Mouse (Mus musculus) bone marrow macrophage, adult 2 months (primary cell): ENCODE data around the gene Rxra. TPM values are rescaled to one million over a fixed set of nuclear protein-coding genes. Genes with fewer than 3 reads are reported as not detected.

Experiments
- H3K27ac ChIP-seq: 2 replicates; pipeline ENCODE4 v1.5.1; 2012; ENCODE audit warnings: low read depth, low read length; ENCODE audit not compliant: insufficient read depth
- H3K4me1 ChIP-seq: 2 replicates; pipeline ENCODE4 v1.6.1; 2012; ENCODE audit warnings: low read length; ENCODE audit not compliant: control insufficient read depth, insufficient read depth
- H3K4me3 ChIP-seq: 2 replicates; pipeline ENCODE4 v1.5.1; 2012; ENCODE audit warnings: mild to moderate bottlenecking, low read length, moderate library complexity; ENCODE audit not compliant: insufficient read depth
- CTCF ChIP-seq: IDR thresholded peaks from 2 replicates; pipeline ENCODE4 v1.5.1; 2012; ENCODE audit warnings: low read depth, mild to moderate bottlenecking, low read length, moderate library complexity
- POLR2A ChIP-seq: IDR thresholded peaks from 2 replicates; pipeline ENCODE4 v1.6.1; 2012; ENCODE audit warnings: mild to moderate bottlenecking, low read depth, low read length, borderline replicate concordance
- polyA plus RNA-seq: library from polyadenylated mRNA; stranded (reverse); fragments of >200 nt; gene quantifications from 2 replicates; pipeline ENCODE4 v1.2.4, GENCODE M21; 2012; ENCODE audit not compliant: missing spikeins, insufficient read depth, insufficient read length

Gene Rxra
- polyA plus RNA-seq, 1 experiment = 39.7 TPM

GRCm38 (mm10) chr2:27762509-27762908, 86.3 kb downstream of the Rxra start:
- no peak for TF ChIP-seq POLR2A
- no peak for TF ChIP-seq CTCF
- Histone ChIP-seq H3K27ac (peak overlapping the region; percentile 44), H3K4me3 (no peak overlapping the region), H3K4me1 (peaks cover 56% of the 10 kb centered on the region)

GRCm38 (mm10) chr2:27762920-27763780, 86.9 kb downstream of the Rxra start:
- peak overlapping the region; percentile 44 for H3K27ac ChIP-seq

GRCm38 (mm10) chr2:27764256-27764936, 88.2 kb downstream of the Rxra start:
- H3K4me3 ChIP-seq = no peak overlapping the region

More at GRCm38 (mm10) chr2:27762920-27763780, 86.9 kb downstream of the Rxra start:
- no peak overlapping the region for H3K4me3 ChIP-seq
- TF ChIP-seq POLR2A (no peak), CTCF (no peak)
- peaks cover 55% of the 10 kb centered on the region for H3K4me1 ChIP-seq

GRCm38 (mm10) chr2:27764937-27765319, 88.7 kb downstream of the Rxra start:
- TF ChIP-seq CTCF = peak; percentile 72
- TF ChIP-seq POLR2A = 0 out of 2 replicates have a peak, but pooled peaks have one; percentile 33
- Histone ChIP-seq H3K4me3 (no peak overlapping the region), H3K27ac (no peak overlapping the region), H3K4me1 (peaks cover 42% of the 10 kb centered on the region)

More at GRCm38 (mm10) chr2:27764256-27764936, 88.2 kb downstream of the Rxra start:
- H3K27ac ChIP-seq = no peak overlapping the region
- peaks cover 46% of the 10 kb centered on the region for H3K4me1 ChIP-seq
- TF ChIP-seq CTCF (no peak), POLR2A (no peak)

GRCm38 (mm10) chr2:27767773-27768172, 91.5 kb downstream of the Rxra start:
- TF ChIP-seq POLR2A = no peak
- no peak for TF ChIP-seq CTCF
- H3K4me3 ChIP-seq = no peak overlapping the region
- H3K27ac ChIP-seq = no peak overlapping the region
- peaks cover 19% of the 10 kb centered on the region for H3K4me1 ChIP-seq

GRCm38 (mm10) chr2:27769701-27770100, 93.5 kb downstream of the Rxra start:
- H3K27ac ChIP-seq = no peak overlapping the region

GRCm38 (mm10) chr2:27770205-27770604, 94.0 kb downstream of the Rxra start:
- TF ChIP-seq POLR2A (no peak), CTCF (peak; percentile 55)
- peaks cover 7% of the 10 kb centered on the region for H3K4me1 ChIP-seq
- no peak overlapping the region for H3K4me3 ChIP-seq
- no peak overlapping the region for H3K27ac ChIP-seq

More at GRCm38 (mm10) chr2:27769701-27770100, 93.5 kb downstream of the Rxra start:
- H3K4me3 ChIP-seq = no peak overlapping the region
- no peak for TF ChIP-seq CTCF
- TF ChIP-seq POLR2A = no peak
- H3K4me1 ChIP-seq = peaks cover 7% of the 10 kb centered on the region

GRCm38 (mm10) chr2:27771936-27772335, 95.7 kb downstream of the Rxra start:
- Histone ChIP-seq H3K4me1 (peaks cover 7% of the 10 kb centered on the region), H3K4me3 (no peak overlapping the region), H3K27ac (no peak overlapping the region)
- TF ChIP-seq POLR2A (no peak), CTCF (peak; percentile 53)

- Histone ChIP-seq H3K27ac (no peak overlapping the region), H3K4me3 (no peak overlapping the region), H3K4me1 (peaks cover 3% of the 10 kb centered on the region)
- no peak for TF ChIP-seq CTCF
- TF ChIP-seq POLR2A = no peak
Observed at GRCm38 (mm10) chr2:27772841-27773388, 96.7 kb downstream of the Rxra start.
